Mouse (Mus musculus) kidney, postnatal 0 days (tissue): Measurements from ENCODE around the gene Abca12. TPM values are rescaled to one million over a fixed set of nuclear protein-coding genes. Genes with fewer than 3 reads are reported as not detected.

ENCODE experiments used
- ATAC-seq: fragments of 200-750 bp; cut with Nextera tagmentation; replicated peaks from 2 replicates; pipeline ENCODE4 v1.8.0; 2017; ENCODE audit warnings: low read depth, moderate number of reproducible peaks, moderate TSS enrichment, moderate library complexity; ENCODE audit not compliant: low FRiP score
- DNase-seq: peaks from one replicate; pipeline ENCODE4 v3.0.0-alpha.2; 2016; ENCODE audit warnings: low spot score
- H3K27ac ChIP-seq: fragments of 300-500 bp; sonication (generic); 2 replicates; pipeline ENCODE4 v1.5.1; 2014; ENCODE audit warnings: mild to moderate bottlenecking
- H3K27me3 ChIP-seq: fragments of 300-500 bp; sonication (generic); 2 replicates; pipeline ENCODE4 v1.6.1; 2014; ENCODE audit warnings: low read length, mixed read lengths; ENCODE audit not compliant: insufficient read depth
- H3K36me3 ChIP-seq: fragments of 300-500 bp; sonication (generic); 2 replicates; pipeline ENCODE4 v1.6.1; 2014; ENCODE audit warnings: low read length, mixed read lengths; ENCODE audit not compliant: insufficient read depth
- H3K4me1 ChIP-seq: fragments of 300-500 bp; sonication (generic); replicated peaks from 2 replicates; pipeline ENCODE4 v1.6.1; 2014; ENCODE audit warnings: antibody characterized with exemption, low read length, mixed read lengths; ENCODE audit not compliant: insufficient read depth
- H3K4me2 ChIP-seq: fragments of 300-500 bp; sonication (generic); 2 replicates; pipeline ENCODE4 v1.6.1; 2014; ENCODE audit warnings: mild to moderate bottlenecking, low read length, moderate library complexity, mixed read lengths
- H3K4me3 ChIP-seq: fragments of 300-500 bp; sonication (generic); replicated peaks from 2 replicates; pipeline ENCODE4 v1.5.1; 2014; ENCODE audit warnings: low read depth, low read length
- H3K9ac ChIP-seq: fragments of 300-500 bp; sonication (generic); 2 replicates; pipeline ENCODE4 v1.6.1; 2014; ENCODE audit warnings: low read depth, low read length
- H3K9me3 ChIP-seq: fragments of 300-500 bp; sonication (generic); replicated peaks from 2 replicates; pipeline ENCODE4 v1.6.1; 2016; ENCODE audit warnings: low read length, inconsistent platforms, mixed read lengths
- CTCF ChIP-seq: IDR thresholded peaks from 2 replicates; pipeline ENCODE4 v1.5.1; 2016; ENCODE audit warnings: antibody characterized with exemption, low read depth, mild to moderate bottlenecking, moderate library complexity
- WGBS: fragments of 180-500 bp; shearing (Covaris S2); extraction: QIAGEN DNeasy Blood & Tissue Kit; methylation state at CpG from one replicate; pipeline ENCODE4 v1.1.7; 2014; 5-methylcytosine and 5-hydroxymethylcytosine counted together
- polyA plus RNA-seq: library from polyadenylated mRNA; unstranded; fragments of >200 nt; fragmentation: Nextera tagmentation; extraction: Ambion mirVana; gene quantifications from 2 replicates; pipeline ENCODE4 v1.2.1, GENCODE M21; 2015

The Abca12 gene
- polyA plus RNA-seq, 1 experiment from 2014 or later: not detected

DNA sequence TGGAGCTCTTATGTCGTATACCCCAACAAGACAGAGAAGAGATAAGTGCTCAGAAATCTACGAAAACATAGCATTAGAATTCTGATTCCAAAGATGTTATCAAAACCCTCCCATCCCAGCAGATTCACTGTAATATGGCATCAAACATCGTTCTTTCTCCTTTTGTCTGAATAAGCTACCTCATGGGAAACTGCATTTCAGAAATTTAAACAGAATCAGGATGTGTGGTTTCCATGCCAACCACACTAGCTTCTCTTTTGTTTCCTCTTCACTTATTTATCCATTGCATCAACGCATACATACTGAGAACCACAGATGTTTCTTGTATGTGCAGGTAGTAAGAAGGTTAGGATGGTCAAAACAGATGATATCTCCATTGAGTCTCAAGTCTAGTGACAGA, 175.1 kb downstream of the Abca12 start:
- TF ChIP-seq CTCF: no peak
- 84% methylated on average over 4 of the region's 4 CpGs for WGBS
- no peaks in the 10 kb centered on the region for H3K4me1 ChIP-seq
- H3K27ac ChIP-seq: no peak overlapping the region
- no peak overlapping the region for H3K4me3 ChIP-seq
- H3K27me3 ChIP-seq: no peaks in the 10 kb centered on the region
- H3K4me2 ChIP-seq: no peak overlapping the region
- DNase-seq (no peak), ATAC-seq (no peak)
- no peaks in the 10 kb centered on the region for H3K9me3 ChIP-seq
- H3K9ac ChIP-seq: no peak overlapping the region
- no peaks in the 10 kb centered on the region for H3K36me3 ChIP-seq

GRCm38 (mm10) chr1:71235335-71235734, 179.4 kb downstream of the Abca12 start:
- H3K4me3 ChIP-seq: no peak overlapping the region
- no peaks in the 10 kb centered on the region for H3K27me3 ChIP-seq
- no peak for ATAC-seq
- no peak for TF ChIP-seq CTCF
- H3K4me2 ChIP-seq: no peak overlapping the region
- no peak overlapping the region for H3K27ac ChIP-seq
- H3K36me3 ChIP-seq: no peaks in the 10 kb centered on the region
- no peak for DNase-seq
- no peaks in the 10 kb centered on the region for H3K4me1 ChIP-seq
- H3K9ac ChIP-seq: no peak overlapping the region
- WGBS: 92% methylated on average over 3 of the region's 3 CpGs
- no peaks in the 10 kb centered on the region for H3K9me3 ChIP-seq

DNA sequence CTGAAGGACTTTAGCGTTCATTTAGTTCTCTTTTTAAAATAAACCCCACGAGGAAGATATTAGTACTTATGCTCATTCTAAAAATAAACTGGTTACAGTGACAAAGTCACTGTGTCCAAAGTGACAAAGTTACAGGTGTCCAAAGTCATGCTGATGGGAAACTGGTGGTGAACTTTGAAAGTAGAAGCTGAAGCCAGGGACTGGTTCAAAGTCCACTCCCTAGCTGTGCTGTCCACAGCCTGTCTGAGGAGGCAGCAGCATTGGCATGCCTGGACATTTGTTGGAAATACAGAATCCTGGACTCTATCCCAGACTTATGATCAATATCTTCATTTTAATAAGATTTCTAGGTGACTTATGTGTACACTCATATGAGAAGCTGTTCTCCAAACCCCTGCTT, 183.5 kb downstream of the Abca12 start:
- H3K9me3 ChIP-seq: no peaks in the 10 kb centered on the region
- no peak overlapping the region for H3K9ac ChIP-seq
- ATAC-seq (no peak), DNase-seq (no peak)
- H3K27me3 ChIP-seq: no peaks in the 10 kb centered on the region
- no peak overlapping the region for H3K27ac ChIP-seq
- H3K36me3 ChIP-seq: no peaks in the 10 kb centered on the region
- 75% methylated on average over 2 of the region's 2 CpGs for WGBS
- no peak for TF ChIP-seq CTCF
- H3K4me3 ChIP-seq: no peak overlapping the region
- no peak overlapping the region for H3K4me2 ChIP-seq
- no peaks in the 10 kb centered on the region for H3K4me1 ChIP-seq

- 71% methylated on average over 4 of the region's 4 CpGs for whole genome bisulfite sequencing
- no peak overlapping the region for H3K4me3 ChIP-seq
- no peak for ATAC-seq
Measured at GRCm38 (mm10) chr1:71203581-71203980, 211.1 kb downstream of the Abca12 start.

DNA sequence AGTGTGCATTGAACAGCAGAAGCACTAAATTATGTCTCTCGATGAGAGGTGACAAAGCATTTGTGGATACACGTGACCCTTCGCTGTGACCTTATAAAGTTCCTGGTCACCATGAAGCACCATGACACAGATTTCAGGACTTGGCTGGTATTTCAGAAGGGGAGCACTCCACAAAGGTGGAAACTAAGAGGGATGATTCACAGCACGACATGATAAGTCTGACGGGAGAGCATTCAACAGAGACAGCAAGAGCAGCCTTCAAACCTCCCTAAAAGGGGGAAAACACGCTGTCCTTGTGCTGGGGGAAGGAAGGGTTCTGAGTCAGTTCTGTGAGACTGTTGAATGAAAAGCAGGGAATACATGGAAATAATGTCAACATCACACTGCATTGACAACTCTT, 218.5 kb downstream of the Abca12 start:
- H3K27ac ChIP-seq: no peak overlapping the region
- no peak for ATAC-seq
- TF ChIP-seq CTCF: no peak

More at GRCm38 (mm10) chr1:71203581-71203980, 211.1 kb downstream of the Abca12 start:
- no peaks in the 10 kb centered on the region for H3K4me1 ChIP-seq
- no peak overlapping the region for H3K9ac ChIP-seq
- no peaks in the 10 kb centered on the region for H3K36me3 ChIP-seq
- DNase-seq: no peak
- H3K27me3 ChIP-seq: no peaks in the 10 kb centered on the region
- no peak for TF ChIP-seq CTCF
- no peak overlapping the region for H3K27ac ChIP-seq
- H3K4me2 ChIP-seq: no peak overlapping the region
- H3K9me3 ChIP-seq: no peaks in the 10 kb centered on the region

GRCm38 (mm10) chr1:71195333-71195732, 219.4 kb downstream of the Abca12 start:
- Histone ChIP-seq H3K36me3 (no peaks in the 10 kb centered on the region), H3K4me3 (no peak overlapping the region), H3K27ac (no peak overlapping the region), H3K4me2 (no peak overlapping the region), H3K4me1 (no peaks in the 10 kb centered on the region), H3K9me3 (no peaks in the 10 kb centered on the region), H3K27me3 (no peaks in the 10 kb centered on the region), H3K9ac (no peak overlapping the region)
- TF ChIP-seq CTCF: no peak
- DNase-seq (no peak), ATAC-seq (0 out of 2 replicates have a peak, but pooled peaks have one; percentile 52)
- 60% methylated on average over 4 of the region's 4 CpGs for WGBS

More for the DNA sequence above, 218.5 kb downstream of the Abca12 start:
- 74% methylated on average over 6 of the region's 6 CpGs for WGBS
- no peak overlapping the region for H3K9ac ChIP-seq
- no peaks in the 10 kb centered on the region for H3K27me3 ChIP-seq
- H3K4me3 ChIP-seq: no peak overlapping the region
- H3K36me3 ChIP-seq: no peaks in the 10 kb centered on the region
- no peaks in the 10 kb centered on the region for H3K9me3 ChIP-seq
- no peaks in the 10 kb centered on the region for H3K4me1 ChIP-seq
- no peak overlapping the region for H3K4me2 ChIP-seq
- DNase-seq: no peak

GRCm38 (mm10) chr1:71193931-71194330, 220.8 kb downstream of the Abca12 start:
- Histone ChIP-seq H3K4me1 (no peaks in the 10 kb centered on the region), H3K36me3 (no peaks in the 10 kb centered on the region), H3K4me2 (no peak overlapping the region), H3K27me3 (no peaks in the 10 kb centered on the region), H3K4me3 (no peak overlapping the region), H3K27ac (no peak overlapping the region), H3K9ac (no peak overlapping the region), H3K9me3 (no peaks in the 10 kb centered on the region)
- 81% methylated on average over 1 of the region's 1 CpGs for WGBS
- no peak for DNase-seq
- ATAC-seq: no peak
- no peak for TF ChIP-seq CTCF

Other genes starting within 250 kb of the Abca12 start
- 45.5 and 49.4 TPM in 2 replicates for gene Atic, start 142.2 kb upstream of the Abca12 start, polyA plus RNA-seq
- 89.5 and 101 TPM in 2 replicates for gene Fn1, start 238.3 kb upstream of the Abca12 start, polyA plus RNA-seq